Mouse (Mus musculus) C2C12 (cell line): ENCODE measurements at regions not wholly inside any gene's neighbourhood (a gene's known extent, or its start where the extent isn't known, plus 50 kb on each side); places are given as distances from the start of the nearest gene placed in this dataset.
A peak's percentile ranks its signal among the peaks of the same experiment; 100 is the strongest.

Experiments
- CTCF ChIP-seq: IDR thresholded peaks from one replicate; pipeline ENCODE4 v1.5.1; 2011; ENCODE audit not compliant: control insufficient read depth, insufficient read depth, insufficient read length
- MAX ChIP-seq: IDR thresholded peaks from one replicate; pipeline ENCODE4 v1.6.1; 2011; ENCODE audit warnings: mild to moderate bottlenecking, control low read depth
- MYOD1 ChIP-seq: IDR thresholded peaks from one replicate; pipeline ENCODE4 v1.6.1; 2011; ENCODE audit warnings: low read depth; ENCODE audit not compliant: control insufficient read depth, insufficient read length

DNA sequence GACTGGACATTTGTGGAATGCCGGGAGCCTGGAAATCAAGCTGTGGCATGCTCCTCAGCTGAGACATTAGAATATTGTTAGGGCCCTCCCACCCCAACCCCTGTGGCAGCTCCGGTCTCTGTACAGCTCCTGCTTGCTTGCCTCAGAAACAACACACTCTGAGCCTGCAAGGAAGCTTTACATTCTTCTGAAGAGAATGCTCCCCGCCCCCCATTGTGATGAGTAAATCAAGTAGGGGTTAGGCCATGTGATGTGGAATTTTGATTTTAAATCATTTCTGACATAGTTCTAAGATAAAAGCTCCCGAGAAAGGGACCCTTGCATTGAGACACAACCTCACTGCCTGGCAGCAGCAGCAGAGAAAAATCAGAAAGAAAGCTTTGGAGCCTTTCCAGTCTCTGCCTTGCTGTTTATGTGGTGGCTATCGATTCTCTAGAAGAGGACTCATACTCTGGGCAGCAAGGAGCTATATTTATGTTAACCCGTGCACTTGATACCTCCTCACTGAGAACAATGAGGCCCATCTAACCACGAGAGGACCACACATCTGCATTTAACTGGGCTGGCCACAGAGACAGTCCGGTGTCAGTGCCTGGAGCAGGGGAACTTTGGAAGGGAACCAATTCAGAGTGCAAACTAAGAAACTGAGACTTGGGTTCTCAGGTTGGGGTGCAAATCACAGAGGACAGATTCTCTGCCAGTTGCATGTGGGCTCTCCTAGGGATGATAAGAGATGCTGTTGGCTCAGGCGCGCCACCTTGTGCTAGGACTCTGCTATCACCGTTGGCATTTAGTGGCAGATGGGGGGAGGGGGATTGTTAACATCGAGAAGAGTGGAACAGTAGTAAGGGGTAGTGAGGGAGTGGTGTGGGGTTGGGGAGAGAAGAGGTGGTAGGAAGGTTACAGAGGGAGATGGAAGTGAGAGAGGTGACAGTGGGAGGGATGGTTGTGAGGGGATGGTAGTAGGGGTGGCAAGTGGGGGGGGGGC is 218.7 kb upstream of the Camk1g start:
- peak; percentile 61 for TF ChIP-seq CTCF
- no peak for TF ChIP-seq MAX
- TF ChIP-seq MYOD1 = no peak
